Mouse (Mus musculus) liver, adult 2 months (tissue): Measurements from ENCODE around the gene Sipa1l3. TPM values are rescaled to one million over a fixed set of nuclear protein-coding genes. Genes with fewer than 3 reads are reported as not detected.

Source experiments
- DNase-seq: peaks from one replicate; pipeline ENCODE4 v3.0.0-alpha.2; 2011; ENCODE audit warnings: low read depth, low spot score; ENCODE audit errors: extremely low read depth
- H3K27ac ChIP-seq: fragments of 200-500 bp; replicated peaks from 2 replicates; pipeline ENCODE4 v1.5.1; 2012; ENCODE audit warnings: low read depth, mild to moderate bottlenecking, control low read depth, inconsistent platforms, low read length; ENCODE audit not compliant: insufficient read depth
- H3K27me3 ChIP-seq: fragments of 200-500 bp; 2 replicates; pipeline ENCODE4 v1.6.1; 2012; ENCODE audit warnings: mild to moderate bottlenecking, moderate library complexity, low read length, inconsistent platforms; ENCODE audit not compliant: control insufficient read depth, insufficient read depth
- H3K36me3 ChIP-seq: fragments of 200-500 bp; 2 replicates; pipeline ENCODE4 v1.6.1; 2012; ENCODE audit warnings: low read length, inconsistent platforms; ENCODE audit not compliant: control insufficient read depth, insufficient read depth
- H3K4me1 ChIP-seq: fragments of 200-500 bp; 2 replicates; pipeline ENCODE4 v1.6.1; 2011; ENCODE audit warnings: low read length; ENCODE audit not compliant: control insufficient read depth, insufficient read depth
- H3K4me3 ChIP-seq: fragments of 200-500 bp; 2 replicates; pipeline ENCODE4 v1.5.1; 2011; ENCODE audit warnings: low read depth, mild to moderate bottlenecking, control low read depth, low read length, moderate library complexity; ENCODE audit not compliant: insufficient read depth
- H3K79me2 ChIP-seq: fragments of 200-500 bp; 2 replicates; pipeline ENCODE4 v1.6.1; 2012; ENCODE audit warnings: inconsistent platforms, mild to moderate bottlenecking, low read length, moderate library complexity; ENCODE audit not compliant: control insufficient read depth, insufficient read depth
- H3K9ac ChIP-seq: fragments of 200-500 bp; 2 replicates; pipeline ENCODE4 v1.6.1; 2012; ENCODE audit warnings: low read depth, mild to moderate bottlenecking, control low read depth, inconsistent platforms, low read length
- CTCF ChIP-seq: fragments of 200-500 bp; IDR thresholded peaks from 2 replicates; pipeline ENCODE4 v1.5.1; 2011; ENCODE audit warnings: low read depth, low read length, control low read depth
- POLR2A ChIP-seq: fragments of 200-500 bp; IDR thresholded peaks from 2 replicates; pipeline ENCODE4 v1.6.1; 2011; ENCODE audit warnings: low read length, control low read depth; ENCODE audit not compliant: insufficient read depth; ENCODE audit errors: extremely low read depth
- WGBS: fragments of 180-500 bp; shearing (Covaris S2); methylation state at CpG from one replicate; pipeline ENCODE4 v1.1.7; 2018; 5-methylcytosine and 5-hydroxymethylcytosine counted together
- polyA plus RNA-seq: library from polyadenylated mRNA; depleted of rRNA; stranded (reverse); fragments of >200 nt; gene quantifications from 2 replicates; pipeline ENCODE4 v1.2.3, GENCODE M21; 2012
- total RNA-seq: library from RNA; depleted of rRNA; stranded (reverse); fragments of >200 nt; gene quantifications from 2 replicates; pipeline ENCODE4 v1.2.3, GENCODE M21; 2014

Gene Sipa1l3
- total and polyA plus RNA-seq, 2 experiments: 3.1 to 6.5 TPM

DNA sequence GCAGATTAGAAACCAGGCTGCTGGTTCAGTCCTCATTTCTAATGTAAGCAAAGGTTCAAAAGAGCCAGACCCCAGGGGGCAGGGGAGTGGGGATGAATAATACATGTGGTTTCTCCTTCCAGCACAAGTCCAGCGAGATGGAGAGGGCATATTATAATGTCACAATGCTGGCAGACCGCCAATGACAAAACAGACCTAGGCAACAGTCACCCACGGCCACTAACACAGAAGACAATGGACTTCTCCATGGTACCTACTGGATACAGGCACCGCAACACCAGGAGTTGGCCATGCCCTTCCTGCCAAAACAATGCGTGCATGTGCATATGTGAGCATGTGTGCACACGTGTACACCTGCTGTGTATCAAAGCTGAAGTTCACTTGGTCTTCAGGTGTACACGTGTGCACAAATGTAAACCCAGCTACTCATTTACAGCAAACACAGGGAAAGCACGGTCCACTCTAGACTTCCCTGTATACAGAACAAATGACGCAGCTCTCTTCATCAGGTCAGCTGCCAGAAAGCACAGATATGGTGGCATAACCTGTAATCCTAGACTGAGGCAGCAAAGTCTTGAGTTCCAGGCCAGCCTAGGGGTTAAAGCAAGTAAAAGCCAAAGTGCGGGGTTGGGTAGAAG lies 21.4 kb downstream of the Sipa1l3 start:
- TF ChIP-seq POLR2A: no peak
- TF ChIP-seq CTCF: no peak
- Histone ChIP-seq H3K79me2 (peaks cover 12% of the 10 kb centered on the region; the same call in 1 of the 2 replicates), H3K9ac (no peak overlapping the region), H3K27me3 (no peaks in the 10 kb centered on the region), H3K36me3 (no peaks in the 10 kb centered on the region), H3K4me3 (no peak overlapping the region), H3K4me1 (no peaks in the 10 kb centered on the region; the same call in 1 of the 2 replicates), H3K27ac (no peak overlapping the region)
- no peak for DNase-seq
- WGBS: 67% methylated on average over 10 of the region's 10 CpGs

DNA sequence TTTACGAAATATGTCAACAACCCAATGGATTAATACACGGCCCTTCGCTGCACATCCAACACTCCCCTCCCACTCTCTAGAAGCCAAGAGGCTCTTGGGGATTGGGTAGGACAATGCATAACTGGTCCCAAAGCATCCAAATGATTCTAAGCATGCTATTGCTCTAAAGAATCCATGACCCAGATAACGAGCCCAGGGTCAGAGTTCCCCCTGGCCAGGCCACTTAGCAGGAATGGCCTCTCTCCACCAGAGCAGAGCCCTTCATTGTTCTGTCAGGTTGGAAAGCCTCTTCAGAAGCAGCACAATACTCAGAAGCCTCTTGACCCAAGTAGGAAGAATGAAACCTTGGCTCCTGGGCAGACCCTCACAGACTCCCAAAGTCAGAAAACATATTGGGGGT lies 22.1 kb downstream of the Sipa1l3 start:
- Histone ChIP-seq H3K9ac (no peak overlapping the region), H3K27me3 (no peaks in the 10 kb centered on the region), H3K4me1 (no peaks in the 10 kb centered on the region; the same call in 1 of the 2 replicates), H3K79me2 (peaks cover 12% of the 10 kb centered on the region; the same call in 1 of the 2 replicates), H3K36me3 (no peaks in the 10 kb centered on the region), H3K4me3 (no peak overlapping the region), H3K27ac (no peak overlapping the region)
- TF ChIP-seq CTCF (no peak), POLR2A (no peak)
- WGBS: 66% methylated on average over 4 of the region's 4 CpGs
- no peak for DNase-seq

DNA sequence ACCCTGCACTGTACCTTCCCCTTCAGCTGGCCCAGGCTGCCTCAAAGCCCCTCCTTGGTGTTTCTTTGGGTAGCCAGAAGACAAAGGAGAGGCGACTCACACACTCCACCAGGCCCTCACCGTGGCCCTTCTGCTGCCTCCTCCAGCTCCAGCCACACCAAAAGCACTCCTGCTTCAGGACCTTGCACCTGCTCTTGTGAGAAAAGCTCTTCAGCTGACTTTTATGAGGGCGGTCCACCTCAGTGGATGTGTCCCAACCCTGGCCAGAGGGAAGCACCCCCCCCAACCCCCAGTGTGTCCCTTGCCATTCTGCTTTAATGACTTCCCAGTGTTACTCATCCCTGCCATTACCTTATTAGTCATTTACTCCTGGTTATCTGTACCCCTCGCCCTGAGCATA lies 22.6 kb downstream of the Sipa1l3 start:
- TF ChIP-seq POLR2A: no peak
- no peak for TF ChIP-seq CTCF
- H3K4me1 ChIP-seq: no peaks in the 10 kb centered on the region; the same call in 1 of the 2 replicates
- no peaks in the 10 kb centered on the region for H3K27me3 ChIP-seq
- no peak overlapping the region for H3K4me3 ChIP-seq
- no peak for DNase-seq
- H3K79me2 ChIP-seq: peaks cover 12% of the 10 kb centered on the region; the same call in 1 of the 2 replicates
- no peak overlapping the region for H3K9ac ChIP-seq
- 84% methylated on average over 4 of the region's 4 CpGs for WGBS
- no peak overlapping the region for H3K27ac ChIP-seq
- H3K36me3 ChIP-seq: no peaks in the 10 kb centered on the region

DNA sequence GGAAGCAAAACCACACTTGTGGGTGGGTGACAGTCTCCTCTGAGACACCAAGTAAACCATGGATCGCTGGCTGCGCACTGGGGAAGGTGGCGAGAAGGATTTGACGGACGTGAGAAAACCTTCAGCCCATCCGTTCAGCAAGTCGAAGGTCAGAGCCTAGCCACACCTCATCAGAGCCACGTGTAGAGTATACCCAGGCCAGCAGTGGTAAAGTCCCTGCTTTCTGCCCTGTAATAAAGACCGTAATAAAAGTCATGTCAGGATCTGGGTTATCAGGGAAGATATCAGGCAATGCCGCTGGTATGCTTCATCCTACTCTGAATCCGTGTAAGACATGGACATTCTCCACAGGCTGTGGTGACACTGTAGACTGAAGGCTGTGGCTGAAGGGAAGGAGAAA lies 23.6 kb downstream of the Sipa1l3 start:
- Histone ChIP-seq H3K4me1 (no peaks in the 10 kb centered on the region; the same call in 1 of the 2 replicates), H3K27me3 (no peaks in the 10 kb centered on the region), H3K79me2 (peaks cover 12% of the 10 kb centered on the region; the same call in 1 of the 2 replicates), H3K27ac (no peak overlapping the region), H3K4me3 (no peak overlapping the region), H3K36me3 (no peaks in the 10 kb centered on the region), H3K9ac (no peak overlapping the region)
- WGBS: 92% methylated on average over 11 of the region's 11 CpGs
- TF ChIP-seq CTCF (no peak), POLR2A (no peak)
- no peak for DNase-seq

DNA sequence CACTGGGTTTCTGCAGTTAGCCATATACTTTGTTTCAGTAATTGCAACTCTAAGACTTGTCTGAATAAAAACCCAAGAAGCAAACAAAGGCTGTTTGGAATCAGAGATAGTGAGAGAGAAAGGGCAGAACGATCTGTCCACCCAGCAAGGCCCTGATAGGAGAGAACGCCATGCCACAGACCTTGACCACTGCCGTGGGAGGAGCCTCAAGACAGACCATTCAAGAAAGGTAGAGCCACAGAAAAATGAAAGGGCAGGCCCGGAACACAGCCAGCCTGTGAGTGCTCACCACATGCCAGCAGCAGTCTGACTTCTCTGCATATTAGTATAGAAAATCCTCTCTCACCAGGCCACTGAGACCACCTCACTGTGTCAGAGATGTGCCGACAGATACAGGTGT lies 24.4 kb downstream of the Sipa1l3 start:
- Histone ChIP-seq H3K36me3 (no peaks in the 10 kb centered on the region), H3K9ac (no peak overlapping the region), H3K27ac (no peak overlapping the region), H3K27me3 (no peaks in the 10 kb centered on the region), H3K4me3 (no peak overlapping the region), H3K79me2 (peaks cover 12% of the 10 kb centered on the region; the same call in 1 of the 2 replicates), H3K4me1 (no peaks in the 10 kb centered on the region; the same call in 1 of the 2 replicates)
- TF ChIP-seq POLR2A (no peak), CTCF (no peak)
- DNase-seq: no peak
- 76% methylated on average over 5 of the region's 5 CpGs for WGBS

DNA sequence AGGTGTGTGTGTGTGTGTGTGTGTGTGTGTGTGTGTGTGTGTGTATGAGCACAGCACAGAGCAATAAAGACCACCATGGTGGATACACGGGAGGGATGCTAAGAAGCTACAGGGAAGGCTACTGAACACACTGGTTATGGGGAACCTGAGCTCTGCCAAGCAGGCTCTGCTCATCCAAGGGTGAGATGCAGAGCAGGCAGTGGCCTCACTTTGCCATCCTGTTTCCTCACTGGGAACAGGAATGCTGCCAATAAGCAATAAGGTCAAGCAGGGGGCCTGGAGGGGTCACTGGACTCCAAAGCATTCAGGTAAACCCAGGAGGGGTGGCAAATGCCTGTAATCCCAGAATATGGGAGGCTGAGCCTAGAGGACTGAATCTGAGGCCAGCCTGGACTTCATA lies 25.4 kb downstream of the Sipa1l3 start:
- Histone ChIP-seq H3K27me3 (no peaks in the 10 kb centered on the region), H3K36me3 (no peaks in the 10 kb centered on the region), H3K4me1 (no peaks in the 10 kb centered on the region; the same call in 1 of the 2 replicates), H3K27ac (no peak overlapping the region), H3K79me2 (peaks cover 12% of the 10 kb centered on the region; the same call in 1 of the 2 replicates), H3K9ac (no peak overlapping the region), H3K4me3 (no peak overlapping the region)
- DNase-seq: no peak
- TF ChIP-seq CTCF (no peak), POLR2A (no peak)
- 69% methylated on average over 1 of the region's 1 CpGs for WGBS
